Mouse (Mus musculus) myocyte (in vitro differentiated cells): ENCODE data around the gene Ddo.

Experiments used
- E2F4 ChIP-seq: IDR thresholded peaks from one replicate; pipeline ENCODE4 v1.6.1; 2011; ENCODE audit warnings: mild to moderate bottlenecking, control low read depth, moderate library complexity; ENCODE audit not compliant: insufficient read depth
- MAX ChIP-seq: IDR thresholded peaks from one replicate; pipeline ENCODE4 v1.6.1; 2011; ENCODE audit warnings: low read depth, mild to moderate bottlenecking, control low read depth
- MYOG ChIP-seq, 3 experiments: IDR thresholded peaks; one replicate each; pipeline ENCODE4 v1.6.1; 2011; ENCODE audit warnings: control low read depth in 2 of 3, low read depth in 2 of 3, mild to moderate bottlenecking in 2 of 3; ENCODE audit not compliant: insufficient read length in 2 of 3, control insufficient read depth in 1 of 3, insufficient read depth in 1 of 3
- POLR2A ChIP-seq: IDR thresholded peaks from one replicate; pipeline ENCODE4 v1.6.1; 2011; ENCODE audit warnings: low read depth, mild to moderate bottlenecking, control low read depth, moderate library complexity; ENCODE audit not compliant: insufficient read length
- POLR2AphosphoS2 ChIP-seq: IDR thresholded peaks from one replicate; pipeline ENCODE4 v1.6.1; 2011; ENCODE audit warnings: low read depth, control low read depth; ENCODE audit not compliant: insufficient read length
- USF1 ChIP-seq: IDR thresholded peaks from one replicate; pipeline ENCODE4 v1.6.1; 2011; ENCODE audit warnings: low read depth, mild to moderate bottlenecking, control low read depth, moderate library complexity

DNA sequence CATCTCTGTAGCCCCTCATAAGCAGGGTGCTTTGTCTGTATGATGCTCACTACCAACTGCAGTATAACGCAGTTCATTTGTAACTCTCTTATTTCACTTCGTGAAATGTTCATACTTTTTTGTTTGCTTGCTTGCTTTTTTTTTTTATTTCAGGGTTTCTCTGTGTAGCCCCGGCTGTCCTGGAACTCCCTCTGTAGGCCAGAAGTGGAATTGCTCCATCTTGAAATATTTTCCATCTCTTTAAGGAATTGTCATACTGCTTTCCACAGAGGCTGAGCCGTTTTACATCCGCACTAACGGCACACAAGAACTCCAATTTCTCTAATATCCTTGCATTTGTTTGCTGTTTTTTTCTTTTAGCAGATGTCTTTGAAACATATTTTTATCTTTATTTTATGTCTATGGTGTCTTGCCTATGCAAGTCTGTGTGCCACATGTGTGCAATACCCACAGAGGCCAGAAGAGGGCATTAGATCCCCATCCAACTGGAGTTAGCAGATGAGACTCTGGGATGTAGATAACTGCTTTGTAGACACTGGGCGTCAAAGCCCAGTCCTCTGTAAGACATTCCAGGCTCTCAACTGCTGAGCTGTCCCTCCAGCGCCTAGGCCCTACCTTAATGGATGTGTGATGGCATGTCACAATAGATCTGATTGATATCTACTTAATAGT, 46.1 kb upstream of the Ddo start:
- TF ChIP-seq MYOG (IDR thresholded peaks at IDR 0.05; ENCODE audit: control insufficient read depth in 1 of 3, insufficient read depth in 1 of 3, insufficient read length in 2 of 3, low read depth in 2 of 3) (no peak), POLR2A (no peak), MAX (no peak), E2F4 (no peak), USF1 (no peak), POLR2AphosphoS2 (no peak)
